Mouse (Mus musculus): ENCODE measurements around the gene Dnajb14. TPM values are rescaled to one million over a fixed set of nuclear protein-coding genes. Genes with fewer than 3 reads are reported as not detected.
"Not testable (repeated sequence)": the region's sequence is repeated elsewhere in the genome, so short reads cannot be mapped to it uniquely, and the experiment has no call there.

Dnajb14 gene
- polyA plus RNA-seq, 1 experiment from 2014 or later = 13.9 TPM

GRCm38 (mm10) chr3:137838160-137838559 lies 29.3 kb upstream of the Dnajb14 start:
- no peak for ATAC-seq
- H3K4me3 ChIP-seq (ENCODE audit: low read length) = no peak overlapping the region

GRCm38 (mm10) chr3:137842944-137843343 lies 24.5 kb upstream of the Dnajb14 start:
- Histone ChIP-seq H3K27ac (ENCODE audit: low read depth, low read length) (no peak overlapping the region), H3K9me3 (ENCODE audit: control insufficient read depth, low read length) (no peaks in the 10 kb centered on the region), H3K4me2 (ENCODE audit: low read length) (no peak overlapping the region), H3K9ac (ENCODE audit: low read depth, low read length) (no peak overlapping the region), H3K27me3 (replicated peaks; ENCODE audit: control insufficient read depth, insufficient read depth, low read length) (no peaks in the 10 kb centered on the region), H3K4me3 (ENCODE audit: low read length) (no peak overlapping the region), H3K36me3 (ENCODE audit: control insufficient read depth, insufficient read depth, low read length) (no peaks in the 10 kb centered on the region), H3K4me1 (ENCODE audit: control insufficient read depth, insufficient read depth, low read depth, low read length) (no peaks in the 10 kb centered on the region)
- WGBS = 83% methylated on average over 1 of the region's 1 CpGs
- ATAC-seq = no peak

More at GRCm38 (mm10) chr3:137838160-137838559, 29.3 kb upstream of the Dnajb14 start:
- Histone ChIP-seq H3K4me2 (ENCODE audit: low read length) (no peak overlapping the region), H3K4me1 (ENCODE audit: control insufficient read depth, insufficient read depth, low read depth, low read length) (no peaks in the 10 kb centered on the region), H3K27me3 (replicated peaks; ENCODE audit: control insufficient read depth, insufficient read depth, low read length) (no peaks in the 10 kb centered on the region), H3K9me3 (ENCODE audit: control insufficient read depth, low read length) (no peaks in the 10 kb centered on the region), H3K9ac (ENCODE audit: low read depth, low read length) (no peak overlapping the region), H3K27ac (ENCODE audit: low read depth, low read length) (no peak overlapping the region), H3K36me3 (ENCODE audit: control insufficient read depth, insufficient read depth, low read length) (no peaks in the 10 kb centered on the region)

GRCm38 (mm10) chr3:137844263-137844662 lies 23.2 kb upstream of the Dnajb14 start:
- ATAC-seq = no peak
- H3K4me1 ChIP-seq (ENCODE audit: control insufficient read depth, insufficient read depth, low read depth, low read length) = no peaks in the 10 kb centered on the region
- 85% methylated on average over 3 of the region's 3 CpGs for WGBS
- no peak overlapping the region for H3K27ac ChIP-seq (ENCODE audit: low read depth, low read length)
- no peak overlapping the region for H3K4me2 ChIP-seq (ENCODE audit: low read length)
- no peaks in the 10 kb centered on the region for H3K27me3 ChIP-seq (replicated peaks; ENCODE audit: control insufficient read depth, insufficient read depth, low read length)
- no peaks in the 10 kb centered on the region for H3K36me3 ChIP-seq (ENCODE audit: control insufficient read depth, insufficient read depth, low read length)
- H3K9ac ChIP-seq (ENCODE audit: low read depth, low read length) = no peak overlapping the region
- H3K9me3 ChIP-seq (ENCODE audit: control insufficient read depth, low read length) = no peaks in the 10 kb centered on the region
- H3K4me3 ChIP-seq (ENCODE audit: low read length) = no peak overlapping the region

- Histone ChIP-seq H3K4me2 (ENCODE audit: low read length) (no peak overlapping the region), H3K4me3 (ENCODE audit: low read length) (no peak overlapping the region), H3K36me3 (ENCODE audit: control insufficient read depth, insufficient read depth, low read length) (no peaks in the 10 kb centered on the region), H3K27me3 (replicated peaks; ENCODE audit: control insufficient read depth, insufficient read depth, low read length) (no peaks in the 10 kb centered on the region), H3K27ac (ENCODE audit: low read depth, low read length) (no peak overlapping the region), H3K9me3 (ENCODE audit: control insufficient read depth, low read length) (no peaks in the 10 kb centered on the region), H3K9ac (ENCODE audit: low read depth, low read length) (no peak overlapping the region), H3K4me1 (ENCODE audit: control insufficient read depth, insufficient read depth, low read depth, low read length) (no peaks in the 10 kb centered on the region)
- no peak for ATAC-seq
- 90% methylated on average over 5 of the region's 5 CpGs for WGBS
Observed at GRCm38 (mm10) chr3:137846552-137846951, 20.9 kb upstream of the Dnajb14 start.

GRCm38 (mm10) chr3:137848354-137848753 lies 19.1 kb upstream of the Dnajb14 start:
- no peak for ATAC-seq
- H3K4me3 ChIP-seq (ENCODE audit: low read length) = no peak overlapping the region
- 89% methylated on average over 9 of the region's 9 CpGs for WGBS
- H3K36me3 ChIP-seq (ENCODE audit: control insufficient read depth, insufficient read depth, low read length) = no peaks in the 10 kb centered on the region
- H3K4me2 ChIP-seq (ENCODE audit: low read length) = no peak overlapping the region
- H3K27ac ChIP-seq (ENCODE audit: low read depth, low read length) = no peak overlapping the region
- no peaks in the 10 kb centered on the region for H3K9me3 ChIP-seq (ENCODE audit: control insufficient read depth, low read length)
- no peak overlapping the region for H3K9ac ChIP-seq (ENCODE audit: low read depth, low read length)
- no peaks in the 10 kb centered on the region for H3K27me3 ChIP-seq (replicated peaks; ENCODE audit: control insufficient read depth, insufficient read depth, low read length)
- no peaks in the 10 kb centered on the region for H3K4me1 ChIP-seq (ENCODE audit: control insufficient read depth, insufficient read depth, low read depth, low read length)

- no peak for ATAC-seq
- H3K36me3 ChIP-seq (ENCODE audit: control insufficient read depth, insufficient read depth, low read length) = no peaks in the 10 kb centered on the region
- no peak overlapping the region for H3K9ac ChIP-seq (ENCODE audit: low read depth, low read length)
- no peaks in the 10 kb centered on the region for H3K4me1 ChIP-seq (ENCODE audit: control insufficient read depth, insufficient read depth, low read depth, low read length)
- no peak overlapping the region for H3K4me3 ChIP-seq (ENCODE audit: low read length)
- H3K4me2 ChIP-seq (ENCODE audit: low read length) = no peak overlapping the region
- H3K9me3 ChIP-seq (ENCODE audit: control insufficient read depth, low read length) = no peaks in the 10 kb centered on the region
- WGBS = 88% methylated on average over 5 of the region's 5 CpGs
- H3K27ac ChIP-seq (ENCODE audit: low read depth, low read length) = no peak overlapping the region
- H3K27me3 ChIP-seq (replicated peaks; ENCODE audit: control insufficient read depth, insufficient read depth, low read length) = no peaks in the 10 kb centered on the region
Observed at GRCm38 (mm10) chr3:137849697-137850096, 17.8 kb upstream of the Dnajb14 start.

GRCm38 (mm10) chr3:137851196-137851595 lies 16.3 kb upstream of the Dnajb14 start:
- Histone ChIP-seq H3K9ac (ENCODE audit: low read depth, low read length) (no peak overlapping the region), H3K4me2 (ENCODE audit: low read length) (no peak overlapping the region), H3K4me1 (ENCODE audit: control insufficient read depth, insufficient read depth, low read depth, low read length) (no peaks in the 10 kb centered on the region), H3K27ac (ENCODE audit: low read depth, low read length) (no peak overlapping the region), H3K36me3 (ENCODE audit: control insufficient read depth, insufficient read depth, low read length) (no peaks in the 10 kb centered on the region), H3K27me3 (replicated peaks; ENCODE audit: control insufficient read depth, insufficient read depth, low read length) (no peaks in the 10 kb centered on the region), H3K9me3 (ENCODE audit: control insufficient read depth, low read length) (no peaks in the 10 kb centered on the region), H3K4me3 (ENCODE audit: low read length) (no peak overlapping the region)
- WGBS = 97% methylated on average over 2 of the region's 2 CpGs
- ATAC-seq = no peak

GRCm38 (mm10) chr3:137853011-137853410 lies 14.5 kb upstream of the Dnajb14 start:
- not testable (repeated sequence) for H3K27ac ChIP-seq (ENCODE audit: low read depth, low read length); H3K4me1 ChIP-seq (ENCODE audit: control insufficient read depth, insufficient read depth, low read depth, low read length); H3K9me3 ChIP-seq (ENCODE audit: control insufficient read depth, low read length); H3K36me3 ChIP-seq (ENCODE audit: control insufficient read depth, insufficient read depth, low read length); H3K4me2 ChIP-seq (ENCODE audit: low read length); ATAC-seq; H3K9ac ChIP-seq (ENCODE audit: low read depth, low read length); H3K27me3 ChIP-seq (replicated peaks; ENCODE audit: control insufficient read depth, insufficient read depth, low read length); H3K4me3 ChIP-seq (ENCODE audit: low read length)
- 87% methylated on average over 1 of the region's 1 CpGs for WGBS

- WGBS = 74% methylated on average over 3 of the region's 3 CpGs
- Histone ChIP-seq H3K4me3 (ENCODE audit: low read length) (no peak overlapping the region), H3K9me3 (ENCODE audit: control insufficient read depth, low read length) (no peaks in the 10 kb centered on the region), H3K36me3 (ENCODE audit: control insufficient read depth, insufficient read depth, low read length) (no peaks in the 10 kb centered on the region), H3K4me1 (ENCODE audit: control insufficient read depth, insufficient read depth, low read depth, low read length) (no peaks in the 10 kb centered on the region), H3K4me2 (ENCODE audit: low read length) (no peak overlapping the region), H3K27ac (ENCODE audit: low read depth, low read length) (no peak overlapping the region), H3K27me3 (replicated peaks; ENCODE audit: control insufficient read depth, insufficient read depth, low read length) (no peaks in the 10 kb centered on the region), H3K9ac (ENCODE audit: low read depth, low read length) (no peak overlapping the region)
- no peak for ATAC-seq
Observed at GRCm38 (mm10) chr3:137855328-137855727, 12.1 kb upstream of the Dnajb14 start.

GRCm38 (mm10) chr3:137856061-137856460 lies 11.4 kb upstream of the Dnajb14 start:
- no peak overlapping the region for H3K4me3 ChIP-seq (ENCODE audit: low read length)
- no peak overlapping the region for H3K4me2 ChIP-seq (ENCODE audit: low read length)
- H3K27me3 ChIP-seq (replicated peaks; ENCODE audit: control insufficient read depth, insufficient read depth, low read length) = no peaks in the 10 kb centered on the region
- H3K9me3 ChIP-seq (ENCODE audit: control insufficient read depth, low read length) = no peaks in the 10 kb centered on the region
- no peak overlapping the region for H3K27ac ChIP-seq (ENCODE audit: low read depth, low read length)
- no peaks in the 10 kb centered on the region for H3K36me3 ChIP-seq (ENCODE audit: control insufficient read depth, insufficient read depth, low read length)
- 78% methylated on average over 7 of the region's 7 CpGs for WGBS
- no peak for ATAC-seq
- no peak overlapping the region for H3K9ac ChIP-seq (ENCODE audit: low read depth, low read length)
- H3K4me1 ChIP-seq (ENCODE audit: control insufficient read depth, insufficient read depth, low read depth, low read length) = no peaks in the 10 kb centered on the region
